Mouse (Mus musculus) ES-E14 (cell line): ENCODE results near the gene Unc45a.

ENCODE experiments used
- HCFC1 ChIP-seq: IDR thresholded peaks from 2 replicates; pipeline ENCODE4 v1.6.1; 2012; ENCODE audit warnings: low read length, inconsistent platforms, borderline replicate concordance; ENCODE audit not compliant: insufficient read depth
- ZC3H11A ChIP-seq: IDR thresholded peaks from 2 replicates; pipeline ENCODE4 v1.6.1; 2012; ENCODE audit warnings: low read depth, mild to moderate bottlenecking, inconsistent platforms, low read length, borderline replicate concordance

DNA sequence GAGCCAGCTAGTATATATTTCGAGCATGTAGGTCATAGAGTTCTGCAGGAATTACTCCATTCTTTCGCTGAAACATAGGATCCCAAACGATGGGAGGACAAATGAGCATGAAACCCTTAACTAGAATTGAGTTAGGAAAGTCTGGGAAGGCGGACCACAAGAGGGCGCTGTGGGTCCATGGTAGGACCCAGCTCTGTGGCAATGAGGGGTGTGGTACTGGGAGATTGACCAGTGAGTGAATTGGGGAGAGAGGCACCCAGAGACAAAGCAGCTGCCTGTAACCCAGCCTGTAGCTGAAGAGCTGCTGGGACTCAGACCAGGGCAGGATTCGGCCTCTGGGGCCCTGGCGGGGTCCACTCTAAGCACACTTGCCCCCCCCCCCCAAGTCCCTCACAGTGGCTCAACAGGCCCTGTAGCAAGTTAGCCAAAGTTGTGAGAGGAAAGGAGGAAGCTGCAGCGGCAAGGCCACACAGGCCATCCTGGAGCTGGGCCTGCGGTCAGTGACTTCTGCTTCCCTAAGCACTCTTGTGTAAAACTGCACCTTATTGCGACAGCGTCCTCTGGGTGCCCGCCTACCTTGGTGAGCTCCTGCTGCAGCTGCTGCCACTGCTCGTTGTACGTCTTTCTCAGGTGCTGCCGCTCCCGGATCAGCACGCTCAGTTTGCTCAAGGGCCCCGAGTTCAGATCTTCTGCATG lies 45.6 kb upstream of the Unc45a start:
- peak; percentile 95 for TF ChIP-seq ZC3H11A
- TF ChIP-seq HCFC1, result no peak
